Mouse (Mus musculus) cortical plate, adult 2 months (tissue): ENCODE measurements around the gene Farp1.

Experiments
- CTCF ChIP-seq: fragments of 200-500 bp; IDR thresholded peaks from 2 replicates; pipeline ENCODE4 v1.5.1; 2011; ENCODE audit warnings: mild to moderate bottlenecking, control low read depth, low read length; ENCODE audit not compliant: insufficient read depth; ENCODE audit errors: extremely low read depth
- POLR2A ChIP-seq: fragments of 200-500 bp; IDR thresholded peaks from 2 replicates; pipeline ENCODE4 v1.6.1; 2011; ENCODE audit warnings: mild to moderate bottlenecking, low read length, control low read depth; ENCODE audit not compliant: insufficient read depth; ENCODE audit errors: extremely low read depth

GRCm38 (mm10) chr14:121164866-121165265 is 129.9 kb downstream of the Farp1 start:
- TF ChIP-seq CTCF (no peak), POLR2A (no peak)
